Mouse (Mus musculus) monocyte, adult 5-6 weeks (primary cell): Measurements from ENCODE around the gene Sobp. TPM values are rescaled to one million over a fixed set of nuclear protein-coding genes. Genes with fewer than 3 reads are reported as not detected.
A peak's percentile ranks its signal among the peaks of the same experiment; 100 is the strongest.

Source experiments
- ATAC-seq: fragments of 153-309, 156-312 bp; replicated peaks from 2 replicates; pipeline ENCODE4 v1.8.0; 2017; ENCODE audit warnings: mild to moderate bottlenecking; ENCODE audit not compliant: low TSS enrichment, insufficient number of reproducible peaks, severe bottlenecking, poor library complexity, low FRiP score
- total RNA-seq: library from RNA; stranded (forward); fragments of 200-1000, 200-491, 200-594 nt; gene quantifications from 3 replicates; pipeline ENCODE4 v1.2.3, GENCODE M21; 2017

The Sobp gene
- total RNA-seq, 1 experiment from 2014 or later: not detected

GRCm38 (mm10) chr10:43006534-43006933 is 167.8 kb downstream of the Sobp start:
- no peak for ATAC-seq

DNA sequence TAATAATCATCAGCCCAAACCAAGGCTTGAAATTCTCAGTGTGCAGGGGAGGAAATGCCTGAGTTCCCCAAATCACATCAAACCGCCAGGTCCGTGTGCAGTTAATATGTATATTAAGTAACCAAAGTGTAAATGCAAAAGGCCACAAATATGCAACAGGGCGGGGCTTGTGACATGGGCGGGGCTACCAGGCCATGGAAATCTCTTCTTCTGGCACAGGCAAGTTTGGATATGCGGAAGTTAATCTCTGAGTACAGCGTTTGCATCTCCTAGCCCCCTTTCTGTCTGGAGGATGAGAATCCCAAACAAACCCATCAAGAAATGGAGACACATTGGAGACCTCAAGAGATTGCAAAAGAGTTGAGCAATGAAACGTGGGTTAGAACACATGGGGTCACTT is 168.7 kb downstream of the Sobp start:
- no peak for ATAC-seq

GRCm38 (mm10) chr10:43005031-43005430 is 169.3 kb downstream of the Sobp start:
- ATAC-seq: no peak

GRCm38 (mm10) chr10:43004174-43004734 is 170.1 kb downstream of the Sobp start:
- ATAC-seq: no peak

GRCm38 (mm10) chr10:43003466-43003757 is 170.9 kb downstream of the Sobp start:
- no peak for ATAC-seq

DNA sequence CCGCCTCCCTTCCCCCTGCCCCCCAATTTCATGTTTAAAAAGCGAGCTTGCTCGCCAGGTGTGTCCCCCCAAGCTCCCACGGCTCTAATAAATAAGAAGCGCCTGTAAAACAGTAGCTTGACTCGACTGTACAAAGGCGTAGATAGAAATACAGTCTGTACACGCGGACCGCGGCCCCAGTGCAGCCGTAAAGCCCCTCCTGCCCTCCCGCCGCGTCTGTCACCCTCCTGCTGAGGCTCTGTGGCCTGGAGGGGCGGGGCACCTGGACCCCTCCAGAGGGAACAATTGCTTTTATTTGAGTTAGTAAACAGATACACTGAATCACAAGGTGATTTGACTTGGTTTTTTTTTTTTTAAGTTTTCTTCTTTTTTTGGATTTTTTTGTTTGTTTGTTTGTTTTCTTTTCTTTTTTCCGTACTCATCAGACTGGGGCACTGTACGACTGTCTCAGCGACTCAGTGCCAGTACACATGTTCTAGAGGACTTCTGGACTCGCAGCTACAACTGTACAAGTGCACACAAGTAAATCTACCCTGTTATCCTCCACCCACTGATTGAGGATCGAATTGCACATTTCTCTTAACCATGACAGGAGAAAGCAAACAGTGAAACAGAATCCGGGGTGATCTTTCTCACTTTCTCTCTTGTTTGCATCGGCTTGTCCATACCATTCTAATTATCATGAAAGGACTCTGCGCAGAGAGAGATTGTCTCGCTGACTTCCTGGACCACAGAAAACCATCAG is 171.4 kb downstream of the Sobp start:
- ATAC-seq: no peak

GRCm38 (mm10) chr10:43002066-43002678 is 172.2 kb downstream of the Sobp start:
- ATAC-seq: no peak

- no peak for ATAC-seq
Observed at GRCm38 (mm10) chr10:43001433-43001832, 172.9 kb downstream of the Sobp start.

GRCm38 (mm10) chr10:42999324-42999723 is 175.0 kb downstream of the Sobp start:
- ATAC-seq: no peak

GRCm38 (mm10) chr10:42997278-42997677 is 177.1 kb downstream of the Sobp start:
- ATAC-seq: no peak

DNA sequence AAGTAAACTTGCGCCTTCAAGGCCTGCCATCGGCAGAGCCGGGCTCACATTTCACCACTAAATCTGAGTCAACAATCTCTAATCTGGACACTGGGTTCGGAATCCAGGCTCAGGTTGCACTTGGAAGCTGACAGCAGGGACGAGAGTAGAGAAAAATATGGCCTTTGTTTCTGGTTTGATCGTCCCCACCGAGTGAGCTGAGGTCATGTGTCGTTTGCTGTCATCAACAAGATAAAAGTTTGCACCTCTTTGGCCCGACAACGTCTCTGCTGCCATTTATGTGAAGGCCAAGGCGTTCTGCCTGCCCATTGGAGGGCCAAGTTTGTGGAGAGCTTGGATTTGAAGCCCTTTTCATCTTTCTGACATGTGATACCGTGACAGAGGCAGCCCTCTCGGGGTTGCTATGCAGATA is 178.8 kb downstream of the Sobp start:
- ATAC-seq: no peak

- ATAC-seq: no peak
Observed at GRCm38 (mm10) chr10:42994331-42994782, 180.0 kb downstream of the Sobp start.

- no peak for ATAC-seq
Observed at GRCm38 (mm10) chr10:42991018-42991417, 183.3 kb downstream of the Sobp start.

DNA sequence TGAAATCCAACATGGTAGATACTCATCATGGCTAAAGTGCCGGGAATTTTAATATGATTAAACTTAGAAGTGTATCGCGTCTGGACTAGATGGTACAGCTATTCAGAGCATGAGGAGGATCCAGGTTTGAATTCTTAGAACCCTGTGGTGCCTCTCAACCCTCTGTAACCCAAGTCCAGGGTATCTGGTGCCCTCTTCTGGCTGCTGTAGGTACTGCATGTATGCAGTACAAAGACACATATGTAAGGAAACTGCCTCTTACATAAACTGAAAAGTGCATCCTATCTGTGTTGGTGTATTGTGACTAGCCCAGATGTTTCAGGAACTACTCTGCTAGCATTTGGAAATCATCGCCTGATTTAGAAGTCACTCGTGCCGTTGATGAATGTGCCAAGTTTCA is 184.4 kb downstream of the Sobp start:
- peak; percentile 72 for ATAC-seq

DNA sequence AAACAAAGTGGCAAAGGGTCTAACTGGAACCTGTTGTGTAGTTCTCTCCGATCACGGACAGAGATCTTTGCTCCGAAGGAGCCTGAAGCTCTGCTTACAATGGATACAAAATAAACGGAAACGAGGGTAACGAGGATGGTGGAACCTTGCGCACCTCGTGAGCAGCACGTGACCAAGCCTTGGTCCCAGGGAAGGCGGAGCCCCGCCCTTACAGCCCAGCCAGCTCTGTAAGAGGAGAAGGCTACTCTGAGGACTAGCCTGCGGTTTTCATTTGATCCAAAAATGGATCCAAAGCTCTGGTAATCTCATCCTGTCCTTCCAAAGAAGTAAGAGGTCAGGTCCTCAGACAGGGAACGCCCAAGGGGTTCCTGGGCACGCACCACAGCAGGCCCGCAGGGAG is 185.7 kb downstream of the Sobp start:
- no peak for ATAC-seq

GRCm38 (mm10) chr10:42987594-42988052 is 186.7 kb downstream of the Sobp start:
- ATAC-seq: no peak

GRCm38 (mm10) chr10:42984886-42985285 is 189.4 kb downstream of the Sobp start:
- no peak for ATAC-seq

DNA sequence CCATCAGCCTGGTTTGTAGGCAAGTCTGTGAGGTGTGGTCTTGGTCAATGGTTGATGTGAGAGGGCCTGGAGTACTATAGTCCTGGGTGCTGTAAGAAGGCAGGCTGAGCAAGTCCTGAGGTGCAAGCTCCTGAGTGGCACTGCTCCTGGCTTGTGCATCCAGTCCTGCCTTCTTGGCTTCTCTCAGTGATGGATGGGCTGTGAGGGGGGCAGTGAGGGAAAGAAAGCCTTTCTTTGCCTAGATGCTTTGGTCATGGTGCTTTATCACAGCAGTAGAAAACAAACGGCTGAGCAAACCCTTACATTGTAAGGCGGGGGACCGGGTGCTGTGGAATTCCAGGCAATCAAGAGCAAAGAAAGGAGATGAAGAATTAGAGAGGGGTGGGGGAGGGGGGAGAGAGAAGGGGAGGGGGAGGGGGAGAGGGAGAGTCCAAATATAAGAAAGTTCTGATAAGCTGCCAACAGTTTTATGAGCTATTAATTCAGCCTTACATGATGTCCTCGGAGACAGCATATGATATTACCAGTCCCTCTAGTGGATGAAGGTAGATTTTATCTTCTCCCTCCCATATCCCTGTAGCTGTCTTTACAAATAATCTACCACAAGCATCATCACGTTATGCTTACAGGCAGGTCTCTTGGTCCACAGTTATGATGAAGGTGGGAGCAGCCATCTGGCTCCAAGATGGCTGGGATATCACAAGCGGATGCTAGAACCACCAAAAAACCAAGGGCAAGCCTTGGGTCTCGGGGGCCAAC is 193.2 kb downstream of the Sobp start:
- no peak for ATAC-seq

DNA sequence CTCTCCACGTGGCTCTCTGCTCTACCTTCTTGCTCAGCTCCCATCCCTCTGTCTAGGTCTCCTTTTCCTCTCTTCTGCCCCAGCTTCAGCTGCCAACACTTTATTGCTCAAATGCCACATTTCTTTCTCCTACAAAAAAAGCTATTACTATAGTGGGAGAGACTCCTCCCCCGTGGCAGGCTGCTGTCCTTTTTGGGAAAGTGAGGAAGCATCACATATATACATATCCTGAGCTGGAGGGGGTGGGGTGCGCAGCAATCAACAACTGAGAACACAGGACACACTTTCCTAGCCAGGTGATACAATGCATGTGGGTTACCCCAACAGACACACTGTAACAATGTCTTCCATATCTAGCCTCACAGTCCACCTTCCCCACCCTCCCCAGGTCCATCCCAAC is 196.0 kb downstream of the Sobp start:
- ATAC-seq: no peak
